Mouse (Mus musculus) spleen, adult 2 months (tissue): ENCODE data around the gene Tcf7l2. TPM values are rescaled to one million over a fixed set of nuclear protein-coding genes. Genes with fewer than 3 reads are reported as not detected.

ENCODE experiments used
- DNase-seq, 2 experiments: peaks; one replicate each; pipeline versions ENCODE4 v3.0.0 to v3.0.0-alpha.2; 2012 to 2021; ENCODE audit warnings: low spot score in 2 of 2, low read depth in 1 of 2
- H3K27ac ChIP-seq: fragments of 200-500 bp; 2 replicates; pipeline ENCODE4 v1.5.1; 2012; ENCODE audit warnings: low read length, inconsistent platforms; ENCODE audit not compliant: insufficient read depth
- H3K27me3 ChIP-seq: fragments of 200-500 bp; 2 replicates; pipeline ENCODE4 v1.6.1; 2012; ENCODE audit warnings: mild to moderate bottlenecking, moderate library complexity, low read length, inconsistent platforms; ENCODE audit not compliant: control insufficient read depth, insufficient read depth
- H3K36me3 ChIP-seq: fragments of 200-500 bp; 2 replicates; pipeline ENCODE4 v1.6.1; 2012; ENCODE audit warnings: mild to moderate bottlenecking, low read length, inconsistent platforms; ENCODE audit not compliant: control insufficient read depth, insufficient read depth
- H3K4me1 ChIP-seq: fragments of 200-500 bp; 2 replicates; pipeline ENCODE4 v1.6.1; 2011; ENCODE audit warnings: inconsistent platforms; ENCODE audit not compliant: control insufficient read depth, insufficient read depth, insufficient read length
- H3K4me3 ChIP-seq: fragments of 200-500 bp; 2 replicates; pipeline ENCODE4 v1.5.1; 2011; ENCODE audit warnings: mild to moderate bottlenecking, inconsistent platforms; ENCODE audit not compliant: insufficient read depth, insufficient read length; ENCODE audit errors: extremely low read depth
- CTCF ChIP-seq: fragments of 200-500 bp; IDR thresholded peaks from 2 replicates; pipeline ENCODE4 v1.5.1; 2011; ENCODE audit warnings: mild to moderate bottlenecking, inconsistent platforms; ENCODE audit not compliant: insufficient read depth, insufficient read length, insufficient replicate concordance; ENCODE audit errors: extremely low read depth
- POLR2A ChIP-seq: fragments of 200-500 bp; IDR thresholded peaks from 2 replicates; pipeline ENCODE4 v1.6.1; 2011; ENCODE audit warnings: low read depth, low read length, inconsistent platforms
- WGBS: fragments of 180-500 bp; shearing (Covaris S2); methylation state at CpG from one replicate; pipeline ENCODE4 v1.1.7; 2018; 5-methylcytosine and 5-hydroxymethylcytosine counted together
- polyA plus RNA-seq: library from polyadenylated mRNA; depleted of rRNA; stranded (reverse); fragments of >200 nt; gene quantifications from 2 replicates; pipeline ENCODE4 v1.2.3, GENCODE M21; 2012

Tcf7l2 gene
- polyA plus RNA-seq, 1 experiment: 11.3 TPM

DNA sequence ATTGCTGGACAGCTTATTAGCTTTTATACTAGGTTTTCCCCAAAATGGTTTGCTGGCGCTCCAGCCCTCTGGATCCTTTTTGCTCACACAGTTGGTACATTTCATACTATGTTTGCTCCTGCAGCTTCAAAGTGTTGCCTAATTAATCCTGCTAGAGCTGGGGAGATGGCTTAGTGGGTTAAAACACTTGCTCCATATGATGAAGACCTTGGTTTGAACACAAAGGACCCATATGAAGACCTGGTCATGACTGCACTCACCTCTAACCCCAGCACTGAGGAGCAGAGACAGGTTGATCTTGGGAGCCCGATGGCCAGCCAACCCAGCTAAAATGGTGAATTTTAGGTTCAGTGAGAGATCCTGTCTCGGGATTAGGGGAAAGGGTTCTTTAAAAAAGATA is 195.4 kb downstream of the Tcf7l2 start:
- WGBS: 92% methylated on average over 3 of the region's 3 CpGs
- H3K27ac ChIP-seq: no peak overlapping the region
- no peak for DNase-seq
- H3K27me3 ChIP-seq: no peaks in the 10 kb centered on the region
- H3K4me3 ChIP-seq: no peak overlapping the region
- no peaks in the 10 kb centered on the region for H3K4me1 ChIP-seq
- no peak for TF ChIP-seq CTCF
- no peak for TF ChIP-seq POLR2A
- no peaks in the 10 kb centered on the region for H3K36me3 ChIP-seq

DNA sequence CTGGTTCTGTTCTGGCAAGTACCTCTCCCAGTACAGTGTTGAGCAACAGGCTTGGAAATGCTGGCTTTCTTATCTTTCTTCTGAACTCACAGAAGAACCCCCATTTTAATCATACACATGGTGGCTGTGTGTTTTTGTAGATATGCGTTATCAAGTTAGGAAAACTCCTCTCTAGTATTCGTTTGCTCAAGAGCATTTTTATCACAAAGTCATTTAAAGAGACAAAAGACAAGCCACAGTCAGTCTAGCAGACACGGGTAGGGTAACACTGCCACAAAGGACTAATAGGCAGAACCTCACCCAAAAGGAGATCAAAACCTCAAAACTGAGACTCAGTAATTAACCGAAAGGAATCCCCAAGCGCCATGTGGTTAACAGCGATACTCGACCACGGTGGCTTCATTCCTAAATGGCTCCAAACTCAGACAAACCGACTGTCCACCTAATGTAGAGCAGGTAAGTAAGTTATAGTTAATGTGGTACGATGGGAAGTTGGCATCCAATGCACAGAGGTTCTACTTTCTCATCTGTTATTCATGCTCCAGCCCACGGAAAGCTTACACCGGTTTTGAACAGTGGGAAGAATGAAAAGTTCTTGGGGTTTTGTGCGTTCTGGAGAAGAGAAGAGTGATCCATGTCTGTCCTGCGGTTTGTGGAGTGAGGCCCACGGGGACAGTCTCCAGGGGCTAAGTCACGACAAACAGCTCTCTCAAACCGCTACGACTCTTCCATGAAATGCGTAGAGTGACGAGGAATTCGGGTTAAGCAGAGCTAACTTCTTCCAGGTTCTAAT is 196.8 kb downstream of the Tcf7l2 start:
- no peak for DNase-seq
- no peaks in the 10 kb centered on the region for H3K36me3 ChIP-seq
- no peak overlapping the region for H3K4me3 ChIP-seq
- no peaks in the 10 kb centered on the region for H3K4me1 ChIP-seq
- 83% methylated on average over 21 of the region's 21 CpGs for WGBS
- peak overlapping the region; percentile 27; the same call in 1 of the 2 replicates for H3K27ac ChIP-seq
- TF ChIP-seq CTCF: no peak
- TF ChIP-seq POLR2A: no peak
- H3K27me3 ChIP-seq: no peaks in the 10 kb centered on the region

DNA sequence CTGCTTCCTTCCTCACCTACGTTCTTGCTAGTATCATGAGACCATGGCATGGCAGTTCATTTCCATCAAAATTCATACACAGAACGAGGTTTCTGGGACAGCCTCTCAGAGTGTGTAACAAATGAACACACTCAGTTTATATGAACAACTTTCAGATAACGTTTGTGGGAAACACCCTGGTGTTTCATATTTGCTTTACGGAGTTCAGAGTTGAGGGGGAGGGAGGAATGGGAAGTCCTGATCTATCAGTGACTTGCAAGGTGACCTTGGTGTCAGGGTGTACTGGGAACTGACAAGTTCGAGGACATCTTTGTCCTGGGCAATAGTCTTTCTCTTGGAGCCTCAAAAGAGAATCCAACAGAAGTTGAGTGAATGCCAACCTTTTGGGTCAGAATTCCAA is 197.5 kb downstream of the Tcf7l2 start:
- H3K27ac ChIP-seq: 0 out of 2 replicates have a peak overlapping the region, but pooled peaks have one; percentile 27
- no peak overlapping the region for H3K4me3 ChIP-seq
- DNase-seq: no peak
- TF ChIP-seq CTCF: no peak
- no peak for TF ChIP-seq POLR2A
- no peaks in the 10 kb centered on the region for H3K27me3 ChIP-seq
- H3K36me3 ChIP-seq: no peaks in the 10 kb centered on the region
- H3K4me1 ChIP-seq: no peaks in the 10 kb centered on the region
- whole genome bisulfite sequencing: 79% methylated on average over 5 of the region's 5 CpGs

DNA sequence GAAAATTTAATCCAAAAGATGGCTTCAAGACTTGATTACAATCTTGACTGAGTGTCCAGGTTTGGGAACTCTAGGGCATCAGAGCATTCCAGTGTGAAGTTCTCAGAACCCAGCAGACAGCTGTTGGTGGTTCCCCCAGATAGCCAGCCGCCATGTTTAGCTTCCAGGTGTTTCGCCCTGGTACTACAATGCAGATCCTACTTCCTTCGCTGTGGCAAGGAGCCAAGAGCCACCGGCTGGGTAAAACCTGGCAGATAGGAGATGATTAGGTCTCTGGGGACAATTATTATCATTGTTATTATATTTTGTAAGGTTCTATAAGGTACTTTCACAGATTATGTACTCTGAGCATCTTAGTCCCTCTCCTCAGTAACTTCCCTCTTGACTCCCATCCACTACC is 198.1 kb downstream of the Tcf7l2 start:
- WGBS: 82% methylated on average over 4 of the region's 4 CpGs
- H3K36me3 ChIP-seq: no peaks in the 10 kb centered on the region
- no peak overlapping the region for H3K4me3 ChIP-seq
- no peaks in the 10 kb centered on the region for H3K4me1 ChIP-seq
- no peaks in the 10 kb centered on the region for H3K27me3 ChIP-seq
- no peak for DNase-seq
- TF ChIP-seq CTCF (no peak), POLR2A (no peak)
- H3K27ac ChIP-seq: no peak overlapping the region

DNA sequence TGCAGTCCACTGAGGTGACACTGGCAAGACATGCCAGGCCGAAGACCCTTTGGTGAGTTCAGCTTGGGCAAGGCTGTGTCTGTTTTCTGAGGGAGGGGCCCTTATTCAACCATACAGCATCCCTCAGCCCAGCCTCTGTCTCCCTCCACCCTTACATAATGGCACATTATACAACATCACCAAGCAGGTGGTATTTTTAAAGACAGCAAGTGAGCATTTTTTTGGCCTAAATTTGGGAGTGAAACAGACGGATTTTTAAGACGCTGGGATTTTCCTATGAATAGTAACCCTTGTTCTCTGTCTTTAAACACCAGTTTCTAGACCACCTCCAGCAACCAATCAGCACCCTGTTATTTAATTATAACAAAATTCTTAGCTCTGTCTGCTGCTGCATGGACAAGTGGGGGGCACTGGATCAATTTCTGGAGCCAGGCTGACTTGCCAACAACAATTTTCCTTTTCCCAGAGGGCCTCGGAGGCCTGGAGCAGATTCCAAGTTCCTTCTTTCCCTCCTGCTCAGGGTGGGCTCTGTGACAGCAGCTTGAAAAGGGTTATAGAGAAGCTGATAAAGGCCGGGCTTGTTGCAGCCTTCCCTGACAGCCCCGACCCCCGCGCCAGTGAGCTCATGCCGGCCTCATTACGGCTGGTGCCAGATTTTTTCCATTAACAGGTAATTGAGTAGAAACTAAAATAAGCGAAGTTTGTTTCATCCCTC is 199.1 kb downstream of the Tcf7l2 start:
- no peak overlapping the region for H3K4me3 ChIP-seq
- TF ChIP-seq CTCF (no peak), POLR2A (no peak)

DNA sequence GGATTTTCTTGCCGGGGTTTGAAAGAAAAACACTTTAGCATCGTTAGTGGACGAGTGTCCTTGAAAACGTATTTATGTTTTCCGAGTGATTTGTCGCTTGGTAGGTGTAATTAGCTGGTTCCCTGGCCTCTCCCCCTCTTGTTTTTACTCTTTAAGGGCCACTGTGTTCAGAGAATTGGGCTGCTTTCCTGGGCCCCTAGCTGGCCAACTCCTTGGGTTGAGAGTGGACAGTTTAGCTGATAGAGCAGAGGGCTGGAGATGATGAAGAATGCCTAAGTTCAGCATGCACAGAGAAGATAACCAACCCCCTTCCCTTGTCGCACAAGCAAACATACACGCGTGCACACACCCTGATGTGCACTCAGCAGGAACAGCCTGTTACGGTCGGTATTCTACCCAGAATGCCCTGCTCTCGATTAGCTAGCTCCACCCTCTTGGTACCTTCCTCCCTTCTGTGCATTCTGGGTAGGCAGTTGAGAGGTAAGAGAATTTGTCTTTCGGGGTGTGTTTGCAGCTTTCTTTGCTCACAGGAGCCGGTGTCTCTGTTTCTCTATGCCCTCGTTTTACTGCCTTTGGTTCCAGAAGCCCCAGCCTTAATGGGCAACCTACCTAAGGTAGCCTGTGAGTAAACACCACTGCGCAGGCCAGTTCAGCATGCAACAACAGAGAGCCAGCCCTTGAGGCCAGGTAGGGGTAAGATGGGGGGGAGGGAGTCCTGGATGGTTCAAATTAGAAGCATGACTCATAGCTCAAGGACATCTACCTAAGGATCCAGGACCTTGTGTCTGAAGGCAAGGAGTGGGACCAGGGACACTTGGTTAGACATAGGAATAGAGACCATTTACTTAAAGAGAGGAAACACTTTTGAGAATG is 199.9 kb downstream of the Tcf7l2 start:
- no peaks in the 10 kb centered on the region for H3K27me3 ChIP-seq
- DNase-seq: no peak
- no peaks in the 10 kb centered on the region for H3K36me3 ChIP-seq
- H3K4me3 ChIP-seq: no peak overlapping the region
- no peak for TF ChIP-seq POLR2A
- no peak for TF ChIP-seq CTCF
- H3K27ac ChIP-seq: no peak overlapping the region; the same call in 1 of the 2 replicates
- 86% methylated on average over 16 of the region's 16 CpGs for WGBS
- H3K4me1 ChIP-seq: no peaks in the 10 kb centered on the region

More for the DNA sequence above, 199.1 kb downstream of the Tcf7l2 start:
- Histone ChIP-seq H3K36me3 (no peaks in the 10 kb centered on the region), H3K4me1 (no peaks in the 10 kb centered on the region), H3K27ac (peak overlapping the region; percentile 35; the same call in 1 of the 2 replicates), H3K27me3 (no peaks in the 10 kb centered on the region)
- 80% methylated on average over 11 of the region's 11 CpGs for WGBS
- no peak for DNase-seq
